Mouse (Mus musculus) limb, embryonic 12.5 days (tissue): ENCODE measurements at regions not wholly inside any gene's neighbourhood (a gene's known extent, or its start where the extent isn't known, plus 50 kb on each side); places are given as distances from the start of the nearest gene placed in this dataset.

Experiments
- ATAC-seq: fragments of 200-750 bp; cut with Nextera tagmentation; 2 replicates; pipeline ENCODE4 v1.8.0; 2017; ENCODE audit warnings: low read depth, moderate TSS enrichment; ENCODE audit not compliant: insufficient number of reproducible peaks, insufficient read depth, low FRiP score, low TSS enrichment
- H3K27ac ChIP-seq: fragments of 300-500 bp; sonication (generic); 2 replicates; pipeline ENCODE4 v1.5.1; 2016; ENCODE audit warnings: mild to moderate bottlenecking, moderate library complexity
- H3K27me3 ChIP-seq: fragments of 300-500 bp; sonication (generic); 2 replicates; pipeline ENCODE4 v1.6.1; 2016; ENCODE audit warnings: mild to moderate bottlenecking, moderate library complexity
- H3K36me3 ChIP-seq: fragments of 300-500 bp; sonication (generic); 2 replicates; pipeline ENCODE4 v1.6.1; 2016; ENCODE audit warnings: mild to moderate bottlenecking, moderate library complexity
- H3K4me1 ChIP-seq: fragments of 300-500 bp; sonication (generic); replicated peaks from 2 replicates; pipeline ENCODE4 v1.6.1; 2016
- H3K4me2 ChIP-seq: fragments of 300-500 bp; sonication (generic); 2 replicates; pipeline ENCODE4 v1.6.1; 2016; ENCODE audit warnings: mild to moderate bottlenecking, moderate library complexity
- H3K4me3 ChIP-seq: fragments of 300-500 bp; sonication (generic); replicated peaks from 2 replicates; pipeline ENCODE4 v1.5.1; 2016; ENCODE audit warnings: mild to moderate bottlenecking
- H3K9ac ChIP-seq: fragments of 300-500 bp; sonication (generic); replicated peaks from 2 replicates; pipeline ENCODE4 v1.6.1; 2016; ENCODE audit warnings: mild to moderate bottlenecking, moderate library complexity
- H3K9me3 ChIP-seq: fragments of 300-500 bp; sonication (generic); 2 replicates; pipeline ENCODE4 v1.6.1; 2016; ENCODE audit warnings: mild to moderate bottlenecking, moderate library complexity
- WGBS: fragments of 180-500 bp; shearing (Covaris S2); methylation state at CpG from one replicate; pipeline ENCODE4 v1.1.7; 2016; 5-methylcytosine and 5-hydroxymethylcytosine counted together

DNA sequence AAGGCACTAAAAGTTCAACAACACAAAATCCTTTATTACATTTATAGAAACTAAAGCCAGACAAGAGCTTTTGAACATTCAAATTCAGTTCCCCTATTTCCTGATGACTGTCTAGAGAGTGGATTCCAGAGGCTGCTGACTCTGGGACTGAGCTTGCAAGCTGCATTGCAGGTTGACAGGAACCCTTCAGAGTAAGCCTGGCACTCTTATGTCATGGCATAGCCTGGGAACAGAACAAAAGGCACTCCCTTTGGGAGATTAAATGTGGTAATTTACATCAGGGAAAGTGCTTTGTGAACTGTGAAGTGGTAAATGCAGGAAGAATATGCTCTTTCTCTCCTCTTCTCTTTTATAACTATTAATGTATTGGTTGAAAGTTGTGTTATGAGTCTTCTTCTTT is 847.3 kb downstream of the Bcl11a start:
- Histone ChIP-seq H3K4me3 (no peak overlapping the region), H3K27ac (no peak overlapping the region), H3K9ac (no peak overlapping the region), H3K27me3 (no peaks in the 10 kb centered on the region), H3K4me2 (no peak overlapping the region), H3K36me3 (no peaks in the 10 kb centered on the region), H3K9me3 (no peaks in the 10 kb centered on the region), H3K4me1 (no peaks in the 10 kb centered on the region)
- ATAC-seq: no peak

DNA sequence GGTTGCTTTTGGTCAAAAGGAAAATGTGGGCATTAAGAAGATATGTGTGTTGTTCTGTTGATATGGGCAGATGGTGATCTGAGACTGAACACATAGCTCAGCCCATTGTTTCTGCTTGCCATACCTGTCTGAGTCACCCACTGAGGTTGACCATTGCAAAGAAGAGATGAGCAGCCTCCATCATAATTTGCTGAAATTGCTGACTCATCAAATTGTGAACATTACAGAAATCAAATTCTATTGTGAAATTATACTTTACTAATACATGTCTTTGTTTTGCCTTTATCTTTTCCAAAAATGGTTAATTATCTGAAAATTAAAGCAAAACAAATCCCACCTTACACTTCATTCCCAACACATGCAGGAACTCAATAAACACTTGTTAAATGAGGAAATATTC is 865.8 kb downstream of the Bcl11a start:
- ATAC-seq: no peak
- H3K9ac ChIP-seq: no peak overlapping the region
- H3K4me3 ChIP-seq: no peak overlapping the region
- H3K36me3 ChIP-seq: no peaks in the 10 kb centered on the region
- H3K27ac ChIP-seq: no peak overlapping the region
- H3K4me1 ChIP-seq: no peaks in the 10 kb centered on the region
- H3K9me3 ChIP-seq: no peaks in the 10 kb centered on the region
- H3K4me2 ChIP-seq: no peak overlapping the region
- H3K27me3 ChIP-seq: no peaks in the 10 kb centered on the region

DNA sequence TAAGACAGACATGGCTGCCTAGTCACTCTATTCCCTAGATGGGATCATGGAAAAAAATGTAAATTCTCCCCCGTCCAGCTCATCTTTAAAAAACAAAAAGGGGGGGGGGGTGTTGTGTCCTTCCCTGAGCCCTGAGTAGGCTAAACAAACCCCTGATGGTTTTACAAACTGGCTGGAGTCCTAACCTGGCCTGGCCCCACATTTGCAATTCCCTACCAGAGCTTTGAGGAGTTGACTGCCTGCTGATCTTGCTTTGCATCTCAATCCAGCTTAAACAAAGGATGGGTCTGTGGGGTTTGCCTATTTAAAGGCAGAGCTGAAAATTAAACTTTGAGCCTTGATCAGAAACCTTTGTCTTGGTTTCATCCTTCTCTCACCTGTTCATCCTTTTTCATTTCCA is 873.3 kb downstream of the Bcl11a start:
- H3K27me3 ChIP-seq: no peaks in the 10 kb centered on the region
- H3K4me3 ChIP-seq: no peak overlapping the region
- ATAC-seq: no peak
- peaks cover 4% of the 10 kb centered on the region; the same call in 1 of the 2 replicates for H3K9me3 ChIP-seq
- no peaks in the 10 kb centered on the region for H3K4me1 ChIP-seq
- H3K9ac ChIP-seq: no peak overlapping the region
- no peaks in the 10 kb centered on the region for H3K36me3 ChIP-seq
- H3K27ac ChIP-seq: no peak overlapping the region
- 76% methylated on average over 1 of the region's 1 CpGs for WGBS
- H3K4me2 ChIP-seq: no peak overlapping the region

DNA sequence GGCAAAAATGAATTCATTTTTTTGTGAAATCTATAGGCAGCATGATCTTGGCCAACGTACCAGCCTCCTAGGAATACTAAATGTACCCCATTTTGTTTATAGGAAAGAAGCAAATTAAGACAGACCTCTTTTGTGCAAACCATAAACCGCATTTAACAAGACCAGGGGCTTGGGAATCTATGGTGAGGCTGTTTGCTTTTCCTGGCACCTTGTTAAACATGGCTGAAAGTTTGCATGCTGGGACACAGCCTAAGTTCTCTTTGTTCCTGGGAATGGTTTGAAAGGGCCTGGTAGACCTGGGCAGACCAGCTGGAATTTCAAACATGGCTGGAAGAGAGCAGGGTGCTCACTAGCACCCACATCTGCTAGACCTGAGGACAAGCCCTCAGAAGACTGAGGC is 894.5 kb downstream of the Bcl11a start:
- Histone ChIP-seq H3K4me1 (peaks cover 10% of the 10 kb centered on the region), H3K9me3 (no peaks in the 10 kb centered on the region), H3K9ac (no peak overlapping the region), H3K4me3 (no peak overlapping the region), H3K4me2 (no peak overlapping the region), H3K27ac (peak overlapping the region; percentile 85), H3K27me3 (no peaks in the 10 kb centered on the region), H3K36me3 (no peaks in the 10 kb centered on the region)
- 46% methylated on average over 2 of the region's 2 CpGs for WGBS
- ATAC-seq: peak; percentile 68

DNA sequence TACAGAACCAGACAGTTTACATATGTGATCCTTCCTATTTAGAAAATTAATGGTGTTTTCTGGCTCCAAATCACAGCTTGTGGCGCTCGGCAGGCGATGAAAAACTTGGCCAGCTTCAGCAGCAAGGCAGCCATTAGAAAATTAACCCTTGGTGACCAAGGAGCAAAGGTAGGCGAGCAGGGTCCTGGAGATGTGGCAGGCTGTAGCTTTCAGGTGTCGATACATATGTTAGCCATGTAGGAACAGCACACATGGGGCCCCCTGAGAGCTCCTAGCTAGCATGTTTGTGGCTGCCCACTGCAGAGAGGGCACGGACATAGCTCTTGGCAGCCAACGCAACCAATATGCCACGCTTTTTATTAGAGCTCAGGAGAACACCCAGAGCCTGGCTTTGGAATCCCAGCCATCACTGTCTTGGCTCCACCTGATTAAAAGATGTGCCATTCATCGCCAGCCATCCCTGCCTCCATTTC is 902.4 kb downstream of the Bcl11a start:
- no peak overlapping the region for H3K4me3 ChIP-seq

DNA sequence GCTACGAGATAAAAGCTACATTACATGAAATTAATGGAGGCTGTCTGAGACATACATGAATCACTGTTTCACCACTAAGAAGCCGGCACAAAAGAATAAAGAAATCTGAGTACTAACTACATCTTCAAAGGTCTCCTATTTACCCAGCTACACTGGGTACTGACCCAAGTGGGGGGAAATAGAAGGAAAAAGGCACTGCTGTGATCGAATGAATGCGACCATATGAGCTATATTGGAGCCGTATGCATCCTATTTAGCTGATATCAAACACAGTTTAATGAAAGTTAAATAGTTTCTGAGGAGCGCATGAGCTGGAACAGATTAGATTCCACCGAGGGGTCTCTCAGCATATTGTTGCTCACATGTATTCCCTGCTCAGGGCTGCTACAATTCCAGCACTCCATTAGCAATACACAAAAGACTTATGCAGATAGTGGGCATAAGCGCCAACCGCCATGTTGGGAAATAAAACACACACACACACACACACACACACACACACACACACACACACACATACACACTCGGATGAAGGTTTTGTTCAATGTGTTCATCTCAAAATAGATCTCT is 905.3 kb downstream of the Bcl11a start:
- WGBS: 67% methylated on average over 10 of the region's 10 CpGs
- Histone ChIP-seq H3K4me1 (peaks cover 40% of the 10 kb centered on the region), H3K27me3 (no peaks in the 10 kb centered on the region), H3K4me3 (no peak overlapping the region), H3K27ac (peak overlapping the region; percentile 5; the same call in 1 of the 2 replicates), H3K4me2 (no peak overlapping the region), H3K9me3 (no peaks in the 10 kb centered on the region), H3K9ac (no peak overlapping the region), H3K36me3 (no peaks in the 10 kb centered on the region)
- ATAC-seq: no peak

More for the DNA sequence above, 902.4 kb downstream of the Bcl11a start:
- no peaks in the 10 kb centered on the region for H3K36me3 ChIP-seq
- no peaks in the 10 kb centered on the region for H3K9me3 ChIP-seq
- 39% methylated on average over 9 of the region's 9 CpGs for WGBS
- peak overlapping the region; percentile 30 for H3K27ac ChIP-seq
- H3K4me1 ChIP-seq: peaks cover 47% of the 10 kb centered on the region
- peak overlapping the region; percentile 31; the same call in 1 of the 2 replicates for H3K9ac ChIP-seq
- peak overlapping the region; percentile 22; the same call in 1 of the 2 replicates for H3K4me2 ChIP-seq
- no peaks in the 10 kb centered on the region for H3K27me3 ChIP-seq
- peak; percentile 63; the same call in 1 of the 2 replicates for ATAC-seq

DNA sequence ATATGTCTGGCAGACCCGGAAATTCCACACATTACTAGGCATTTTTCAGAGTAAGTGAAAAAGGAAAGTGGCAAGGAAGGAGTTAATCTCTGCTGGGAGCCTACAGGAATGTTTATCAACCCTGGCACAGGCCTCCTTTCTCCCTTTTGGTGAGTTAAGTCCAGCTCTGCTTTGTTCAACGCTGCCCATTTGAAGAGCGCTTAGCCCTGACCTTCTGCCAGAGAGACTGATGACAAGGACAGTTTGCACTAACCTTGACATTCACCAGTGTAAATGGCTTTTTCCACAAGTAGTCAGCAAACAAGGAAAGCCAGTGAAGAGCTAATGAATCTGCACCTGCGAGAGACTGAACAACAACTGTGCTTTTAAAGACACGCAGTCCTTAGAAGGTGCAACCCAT is 927.6 kb downstream of the Bcl11a start:
- H3K9me3 ChIP-seq: no peaks in the 10 kb centered on the region
- no peak overlapping the region for H3K4me2 ChIP-seq
- H3K9ac ChIP-seq: no peak overlapping the region
- H3K4me1 ChIP-seq: peaks cover 7% of the 10 kb centered on the region
- no peak overlapping the region for H3K27ac ChIP-seq
- no peaks in the 10 kb centered on the region for H3K27me3 ChIP-seq
- 33% methylated on average over 5 of the region's 5 CpGs for WGBS
- no peaks in the 10 kb centered on the region for H3K36me3 ChIP-seq
- no peak for ATAC-seq
- no peak overlapping the region for H3K4me3 ChIP-seq

DNA sequence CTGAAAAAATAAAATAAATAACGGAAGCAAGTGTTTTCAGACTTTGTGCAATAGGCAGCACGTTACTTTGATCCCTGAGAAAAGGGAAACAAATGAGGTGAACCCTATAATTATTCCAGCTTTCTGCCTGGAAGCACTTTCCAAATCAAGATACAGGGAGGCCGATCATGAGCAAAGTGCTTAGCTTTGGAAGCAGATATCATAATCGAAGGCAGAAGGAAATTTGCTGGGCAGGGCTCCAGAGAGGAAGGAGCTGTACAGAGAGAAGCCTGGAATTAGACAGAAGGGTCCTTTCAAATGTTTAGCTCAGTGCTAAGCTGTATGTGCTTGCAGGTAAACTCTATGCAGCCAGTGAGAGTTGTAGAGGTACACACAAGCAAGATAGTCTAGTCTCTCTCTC is 948.9 kb downstream of the Bcl11a start:
- Histone ChIP-seq H3K4me1 (peaks cover 5% of the 10 kb centered on the region; the same call in 1 of the 2 replicates), H3K27me3 (no peaks in the 10 kb centered on the region), H3K4me2 (no peak overlapping the region), H3K9me3 (no peaks in the 10 kb centered on the region), H3K27ac (no peak overlapping the region), H3K4me3 (no peak overlapping the region), H3K9ac (no peak overlapping the region), H3K36me3 (no peaks in the 10 kb centered on the region)
- 47% methylated on average over 4 of the region's 4 CpGs for WGBS
- no peak for ATAC-seq

DNA sequence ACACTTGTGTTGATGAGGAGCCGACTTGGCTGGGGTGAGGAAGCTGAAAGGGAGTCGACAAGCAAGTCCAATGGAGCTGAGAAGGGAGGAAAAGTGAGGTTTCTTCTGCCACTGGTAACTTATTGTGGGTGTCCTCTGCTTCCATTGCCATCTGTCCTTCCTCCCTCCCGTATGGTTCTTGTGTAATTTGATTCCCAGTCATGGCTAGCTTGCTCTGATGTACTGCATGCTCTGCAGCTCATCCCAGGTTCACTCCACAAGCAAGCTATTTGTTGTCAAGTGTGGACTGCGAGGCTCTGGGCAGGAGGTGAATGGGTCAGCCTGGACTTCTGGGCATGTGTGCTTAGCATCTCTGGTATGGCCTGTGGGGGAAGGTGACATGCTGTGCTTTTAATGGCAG is 963.1 kb downstream of the Bcl11a start:
- H3K4me1 ChIP-seq: peaks cover 21% of the 10 kb centered on the region
- no peak for ATAC-seq
- H3K27me3 ChIP-seq: no peaks in the 10 kb centered on the region
- no peak overlapping the region for H3K9ac ChIP-seq
- no peak overlapping the region for H3K4me3 ChIP-seq
- H3K36me3 ChIP-seq: no peaks in the 10 kb centered on the region
- WGBS: 38% methylated on average over 4 of the region's 4 CpGs
- H3K4me2 ChIP-seq: no peak overlapping the region
- H3K9me3 ChIP-seq: no peaks in the 10 kb centered on the region
- H3K27ac ChIP-seq: no peak overlapping the region

DNA sequence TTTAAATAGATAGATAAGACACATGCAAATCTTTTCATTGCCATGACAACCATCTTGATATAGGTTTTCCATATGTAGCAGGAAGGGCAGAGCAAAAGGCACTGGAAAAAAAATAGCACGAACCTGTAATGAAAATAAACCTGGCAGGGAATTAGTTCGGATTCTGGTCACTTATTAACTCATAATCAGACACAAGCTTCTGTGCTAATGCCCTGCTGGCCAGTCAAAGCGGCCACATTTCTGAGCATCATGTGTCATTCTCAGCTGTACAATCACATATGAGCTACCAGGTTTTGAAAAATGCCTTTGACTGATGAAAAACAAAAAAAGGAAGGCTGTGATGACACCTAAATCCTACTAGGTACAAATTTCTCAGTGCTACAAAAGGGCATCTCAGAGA is 964.9 kb downstream of the Bcl11a start:
- Histone ChIP-seq H3K36me3 (no peaks in the 10 kb centered on the region), H3K9ac (no peak overlapping the region), H3K27ac (no peak overlapping the region), H3K4me1 (peaks cover 22% of the 10 kb centered on the region), H3K9me3 (no peaks in the 10 kb centered on the region), H3K4me2 (no peak overlapping the region), H3K4me3 (no peak overlapping the region), H3K27me3 (no peaks in the 10 kb centered on the region)
- 79% methylated on average over 3 of the region's 3 CpGs for WGBS
- ATAC-seq: no peak

DNA sequence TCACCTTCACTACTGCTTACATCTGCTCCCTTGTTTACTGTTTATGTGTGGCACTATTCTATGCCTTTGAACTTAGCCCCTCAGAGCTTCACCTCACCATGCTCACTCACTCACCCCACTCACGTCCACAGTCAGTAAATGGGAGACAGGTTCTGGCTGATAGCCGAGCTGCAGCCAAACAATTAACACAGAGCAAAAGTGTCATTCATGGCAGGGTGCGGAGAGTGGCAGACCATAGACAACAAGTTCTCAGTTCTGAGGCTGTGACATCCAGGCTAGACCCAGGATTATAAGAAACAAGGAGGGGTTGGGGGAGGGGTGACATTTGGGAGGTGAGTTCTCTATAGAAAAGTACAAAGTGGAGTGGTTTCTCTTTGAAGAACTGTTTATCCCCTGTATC is 967.5 kb downstream of the Bcl11a start:
- no peak overlapping the region for H3K27ac ChIP-seq
- H3K4me3 ChIP-seq: no peak overlapping the region
- ATAC-seq: no peak
- WGBS: 35% methylated on average over 3 of the region's 3 CpGs
- no peak overlapping the region for H3K4me2 ChIP-seq
- no peaks in the 10 kb centered on the region for H3K36me3 ChIP-seq
- peaks cover 18% of the 10 kb centered on the region for H3K4me1 ChIP-seq
- H3K9ac ChIP-seq: no peak overlapping the region
- no peaks in the 10 kb centered on the region for H3K27me3 ChIP-seq
- no peaks in the 10 kb centered on the region for H3K9me3 ChIP-seq

DNA sequence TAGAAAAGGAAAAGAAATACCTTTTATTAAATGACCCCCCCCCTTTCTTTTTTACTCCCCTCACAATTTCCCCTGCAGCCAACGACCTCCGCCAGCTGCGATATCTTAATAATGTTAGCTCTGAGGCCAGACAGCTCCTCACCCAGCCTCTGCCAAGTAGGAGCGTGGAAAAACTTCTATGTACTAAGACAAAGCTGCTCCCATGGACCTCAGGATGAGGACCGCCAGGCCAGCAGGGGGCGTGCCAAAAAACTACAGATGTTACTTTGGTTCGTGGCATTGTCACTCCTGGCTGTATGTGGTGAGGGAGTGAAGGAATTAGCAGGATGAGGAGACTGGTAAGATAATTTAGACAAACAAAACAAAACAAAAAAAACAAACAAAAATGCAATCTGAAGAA is 968.1 kb downstream of the Bcl11a start:
- Histone ChIP-seq H3K4me3 (no peak overlapping the region), H3K4me1 (peaks cover 14% of the 10 kb centered on the region), H3K27ac (no peak overlapping the region), H3K9me3 (no peaks in the 10 kb centered on the region), H3K4me2 (no peak overlapping the region), H3K9ac (no peak overlapping the region), H3K36me3 (no peaks in the 10 kb centered on the region), H3K27me3 (no peaks in the 10 kb centered on the region)
- no peak for ATAC-seq
- WGBS: 47% methylated on average over 7 of the region's 7 CpGs
